In genomic region chr6:97144359-97144758, GRCm38 (mm10) we compare ENCODE assay signal across 11 mouse cellular contexts. TPM values are rescaled to one million over a fixed set of nuclear protein-coding genes. Genes with fewer than 3 reads are reported as not detected.
DNase-seq lines count a peak whose midpoint lies in the region; ATAC-seq lines count a peak whose summit lies in the region.
"Had no signal": no experiment of that assay in that cellular context is flagged by ENCODE, and none has a peak within 500 bp of the region (broad histone marks: within the 10 kb centered on the region; RNA-seq: fewer than 3 reads in every experiment).

No protein-coding gene starts in this region.

- DNase-seq in forebrain, embryonic 14.5 days (ENCODE audit: low spot score) = peak; percentile 10
- peak; percentile 84 to 87 for DNase-seq in adrenal gland, postnatal 36 days
- peak; percentile 24 to 40 for DNase-seq in heart, postnatal 10 days
- DNase-seq in thymus, postnatal 14 days = no peak
- DNase-seq in natural killer cell, adult 2 months (ENCODE audit: low spot score in 2 of 2) = no peak
- no peak for DNase-seq in left cerebral cortex, adult 11 months (ENCODE audit: low spot score)
- DNase-seq: liver, embryonic 13.5 days; thymus, adult 18-20 months had no signal

- no peak for ATAC-seq in forebrain, embryonic 14.5 days
- no peak for ATAC-seq in forebrain, embryonic 15.5 days (replicated peaks)
- no peak for ATAC-seq in limb, embryonic 13.5 days (ENCODE audit: low FRiP score, low read depth)

- no peaks in the 10 kb centered on the region for H3K36me3 ChIP-seq in forebrain, embryonic 14.5 days (ENCODE audit: control insufficient read depth, insufficient read depth, low read length)
- H3K36me3 ChIP-seq in forebrain, embryonic 15.5 days = 0 out of 2 replicates have a peak, but pooled peaks cover 1% of the 10 kb centered on the region
- H3K36me3 ChIP-seq in limb, embryonic 13.5 days = peaks cover 28% of the 10 kb centered on the region
- H3K36me3 ChIP-seq: liver, embryonic 13.5 days had no signal

- 51% methylated on average over 7 of the region's 7 CpGs for WGBS in forebrain, embryonic 14.5 days
- 42% methylated on average over 7 of the region's 7 CpGs for WGBS in forebrain, embryonic 15.5 days
- 19% methylated on average over 7 of the region's 7 CpGs for WGBS in limb, embryonic 13.5 days

- H3K27me3 ChIP-seq in forebrain, embryonic 14.5 days (replicated peaks; ENCODE audit: control insufficient read depth, insufficient read depth, low read length) = no peaks in the 10 kb centered on the region
- H3K27me3 ChIP-seq in forebrain, embryonic 15.5 days = no peaks in the 10 kb centered on the region
- H3K27me3 ChIP-seq in limb, embryonic 13.5 days = no peaks in the 10 kb centered on the region
- H3K27me3 ChIP-seq: embryonic facial prominence, embryonic 13.5 days; liver, embryonic 13.5 days had no signal

- H3K9me3 ChIP-seq in forebrain, embryonic 14.5 days (replicated peaks; ENCODE audit: control insufficient read depth, low read length) = no peaks in the 10 kb centered on the region
- no peaks in the 10 kb centered on the region for H3K9me3 ChIP-seq in forebrain, embryonic 15.5 days
- no peaks in the 10 kb centered on the region for H3K9me3 ChIP-seq in limb, embryonic 13.5 days
- H3K9me3 ChIP-seq: embryonic facial prominence, embryonic 13.5 days; liver, embryonic 13.5 days had no signal

- H3K27ac ChIP-seq in forebrain, embryonic 14.5 days (ENCODE audit: low read depth, low read length) = no peak overlapping the region
- no peak overlapping the region for H3K27ac ChIP-seq in forebrain, embryonic 15.5 days (replicated peaks)
- no peak overlapping the region for H3K27ac ChIP-seq in limb, embryonic 13.5 days
- H3K27ac ChIP-seq: embryonic facial prominence, embryonic 13.5 days; liver, embryonic 13.5 days had no signal

- H3K9ac ChIP-seq in forebrain, embryonic 14.5 days (ENCODE audit: low read length) = no peak overlapping the region
- no peak overlapping the region for H3K9ac ChIP-seq in forebrain, embryonic 15.5 days (replicated peaks)
- H3K9ac ChIP-seq in limb, embryonic 13.5 days = no peak overlapping the region
- H3K9ac ChIP-seq: embryonic facial prominence, embryonic 13.5 days; liver, embryonic 13.5 days had no signal

- no peak overlapping the region for H3K4me3 ChIP-seq in forebrain, embryonic 14.5 days (ENCODE audit: low read depth, low read length)
- H3K4me3 ChIP-seq in forebrain, embryonic 15.5 days = no peak overlapping the region
- no peak overlapping the region for H3K4me3 ChIP-seq in limb, embryonic 13.5 days
- H3K4me3 ChIP-seq: embryonic facial prominence, embryonic 13.5 days; liver, embryonic 13.5 days had no signal

- intact Hi-C loops in heart, postnatal 10 days (cut with DNase I) = no loop called here

- peaks cover 13% of the 10 kb centered on the region; the same call in 1 of the 2 replicates for H3K4me1 ChIP-seq in forebrain, embryonic 14.5 days (ENCODE audit: control insufficient read depth, insufficient read depth, low read length)
- H3K4me1 ChIP-seq in forebrain, embryonic 15.5 days = peaks cover 17% of the 10 kb centered on the region
- peaks cover 43% of the 10 kb centered on the region for H3K4me1 ChIP-seq in limb, embryonic 13.5 days

- H3K4me2 ChIP-seq in forebrain, embryonic 14.5 days (ENCODE audit: low read length) = no peak overlapping the region
- no peak overlapping the region for H3K4me2 ChIP-seq in forebrain, embryonic 15.5 days (replicated peaks)
- peak overlapping the region; percentile 32; the same call in 1 of the 2 replicates for H3K4me2 ChIP-seq in limb, embryonic 13.5 days (replicated peaks)
- H3K4me2 ChIP-seq: embryonic facial prominence, embryonic 13.5 days; liver, embryonic 13.5 days had no signal

RNA-seq across cellular contexts. Expression of gene Eogt, which starts 4.6 kb away (rescaled TPM):
- 4.6 and 5.4 TPM in 2 replicates for polyA plus RNA-seq in forebrain, embryonic 14.5 days (2014; fragmentation: Nextera tagmentation; extraction: Ambion mirVana)
- polyA plus RNA-seq in forebrain, embryonic 15.5 days (2015; fragmentation: Nextera tagmentation; extraction: Ambion mirVana) = 8.0 and 8.2 TPM in 2 replicates
- total RNA-seq in adrenal gland, postnatal 36 days (2021) = 10 to 100 TPM; 37.2 to 44.2 TPM
- 10 to 100 TPM; 18.6 to 20.9 TPM for total RNA-seq in heart, postnatal 10 days (2021)
- 11.0 and 12.6 TPM in 2 replicates for polyA plus RNA-seq in limb, embryonic 13.5 days (2015; fragmentation: Nextera tagmentation; extraction: Ambion mirVana)

RNA-seq across cellular contexts. Expression of gene Tmf1, which starts 34.6 kb away (rescaled TPM):
- 30.9 and 36.3 TPM in 2 replicates for polyA plus RNA-seq in forebrain, embryonic 14.5 days (2014; fragmentation: Nextera tagmentation; extraction: Ambion mirVana)
- 36.4 and 37.4 TPM in 2 replicates for polyA plus RNA-seq in forebrain, embryonic 15.5 days (2015; fragmentation: Nextera tagmentation; extraction: Ambion mirVana)
- total RNA-seq in adrenal gland, postnatal 36 days (2021) = 10 to 100 TPM; 52.9 to 53.6 TPM
- total RNA-seq in heart, postnatal 10 days (2021) = 10 to 100 TPM; 34.3 to 36.3 TPM
- polyA plus RNA-seq in limb, embryonic 13.5 days (2015; fragmentation: Nextera tagmentation; extraction: Ambion mirVana) = 41.1 and 45.8 TPM in 2 replicates

Comparison
In these comparisons a context has a peak if more than half of its experiments do, and no peak if none do; other contexts are left out.
1. DNase-seq: peak in forebrain, embryonic 14.5 days (single experiment), adrenal gland, postnatal 36 days (2 of 2) and heart, postnatal 10 days (2 of 2); none in thymus, postnatal 14 days (single experiment), natural killer cell, adult 2 months (0 of 2) and left cerebral cortex, adult 11 months (single experiment).